Mouse (Mus musculus): ENCODE results near the gene Slc6a20a. TPM values are rescaled to one million over a fixed set of nuclear protein-coding genes. Genes with fewer than 3 reads are reported as not detected.

The Slc6a20a gene
- polyA plus RNA-seq, 1 experiment from 2014 or later: not detected

- Histone ChIP-seq H3K36me3 (ENCODE audit: control insufficient read depth, insufficient read depth, low read length) (no peaks in the 10 kb centered on the region), H3K9ac (ENCODE audit: low read depth, low read length) (no peak overlapping the region), H3K9me3 (replicated peaks; ENCODE audit: control insufficient read depth, low read length) (no peaks in the 10 kb centered on the region), H3K4me2 (no peak overlapping the region), H3K27me3 (ENCODE audit: control insufficient read depth, insufficient read depth, low read length) (no peaks in the 10 kb centered on the region), H3K27ac (ENCODE audit: low read depth, low read length) (no peak overlapping the region), H3K4me1 (ENCODE audit: control insufficient read depth, insufficient read depth, low read length) (no peaks in the 10 kb centered on the region), H3K4me3 (ENCODE audit: low read depth, low read length) (no peak overlapping the region)
- no peak for ATAC-seq (replicated peaks; ENCODE audit: insufficient number of reproducible peaks, low FRiP score, low TSS enrichment)
- WGBS (ENCODE audit: insufficient replicate concordance): 87% methylated on average over 11 of the region's 11 CpGs
Observed at GRCm38 (mm10) chr9:123625821-123626220, 52.9 kb downstream of the Slc6a20a start.

DNA sequence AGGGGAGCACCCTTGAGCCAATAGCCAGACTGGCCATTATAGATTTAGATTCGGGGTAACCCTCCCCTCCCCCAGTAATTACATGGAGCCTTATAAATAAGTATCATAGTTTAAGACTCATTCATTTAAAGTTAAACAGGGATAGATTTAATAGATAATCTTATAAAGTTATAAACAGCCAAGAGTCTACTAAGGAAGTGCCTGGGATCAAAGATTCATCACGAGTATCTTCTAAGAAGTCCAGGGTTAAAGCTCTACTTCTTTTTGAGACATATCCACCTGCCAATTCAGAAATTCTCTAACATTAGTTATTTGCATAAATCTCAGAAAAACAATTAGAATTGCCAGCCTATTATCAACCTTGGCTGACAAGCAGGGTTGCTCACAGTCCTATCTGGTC is 53.9 kb downstream of the Slc6a20a start:
- Histone ChIP-seq H3K27ac (ENCODE audit: low read depth, low read length) (no peak overlapping the region), H3K4me3 (ENCODE audit: low read depth, low read length) (no peak overlapping the region), H3K36me3 (ENCODE audit: control insufficient read depth, insufficient read depth, low read length) (no peaks in the 10 kb centered on the region), H3K4me2 (no peak overlapping the region), H3K9ac (ENCODE audit: low read depth, low read length) (no peak overlapping the region), H3K27me3 (ENCODE audit: control insufficient read depth, insufficient read depth, low read length) (no peaks in the 10 kb centered on the region), H3K9me3 (replicated peaks; ENCODE audit: control insufficient read depth, low read length) (no peaks in the 10 kb centered on the region), H3K4me1 (ENCODE audit: control insufficient read depth, insufficient read depth, low read length) (no peaks in the 10 kb centered on the region)
- 77% methylated on average over 2 of the region's 2 CpGs for whole genome bisulfite sequencing (ENCODE audit: insufficient replicate concordance)
- ATAC-seq (replicated peaks; ENCODE audit: insufficient number of reproducible peaks, low FRiP score, low TSS enrichment): no peak

- WGBS (ENCODE audit: insufficient replicate concordance): 81% methylated on average over 5 of the region's 5 CpGs
Observed at GRCm38 (mm10) chr9:123620311-123621098, 58.2 kb downstream of the Slc6a20a start.

GRCm38 (mm10) chr9:123601529-123601928 is 77.2 kb downstream of the Slc6a20a start:
- Histone ChIP-seq H3K4me3 (ENCODE audit: low read depth, low read length) (no peak overlapping the region), H3K4me1 (ENCODE audit: control insufficient read depth, insufficient read depth, low read length) (no peaks in the 10 kb centered on the region), H3K9me3 (replicated peaks; ENCODE audit: control insufficient read depth, low read length) (no peaks in the 10 kb centered on the region), H3K4me2 (no peak overlapping the region), H3K9ac (ENCODE audit: low read depth, low read length) (no peak overlapping the region), H3K27me3 (ENCODE audit: control insufficient read depth, insufficient read depth, low read length) (no peaks in the 10 kb centered on the region), H3K36me3 (ENCODE audit: control insufficient read depth, insufficient read depth, low read length) (no peaks in the 10 kb centered on the region), H3K27ac (ENCODE audit: low read depth, low read length) (no peak overlapping the region)
- no peak for ATAC-seq (replicated peaks; ENCODE audit: insufficient number of reproducible peaks, low FRiP score, low TSS enrichment)
- WGBS (ENCODE audit: insufficient replicate concordance): 65% methylated on average over 1 of the region's 1 CpGs

More at GRCm38 (mm10) chr9:123620311-123621098, 58.2 kb downstream of the Slc6a20a start:
- H3K4me2 ChIP-seq: no peak overlapping the region
- H3K9me3 ChIP-seq (replicated peaks; ENCODE audit: control insufficient read depth, low read length): no peaks in the 10 kb centered on the region
- no peaks in the 10 kb centered on the region for H3K36me3 ChIP-seq (ENCODE audit: control insufficient read depth, insufficient read depth, low read length)
- H3K9ac ChIP-seq (ENCODE audit: low read depth, low read length): no peak overlapping the region
- no peaks in the 10 kb centered on the region for H3K4me1 ChIP-seq (ENCODE audit: control insufficient read depth, insufficient read depth, low read length)
- no peaks in the 10 kb centered on the region for H3K27me3 ChIP-seq (ENCODE audit: control insufficient read depth, insufficient read depth, low read length)
- no peak overlapping the region for H3K4me3 ChIP-seq (ENCODE audit: low read depth, low read length)
- ATAC-seq (replicated peaks; ENCODE audit: insufficient number of reproducible peaks, low FRiP score, low TSS enrichment): no peak
- no peak overlapping the region for H3K27ac ChIP-seq (ENCODE audit: low read depth, low read length)

DNA sequence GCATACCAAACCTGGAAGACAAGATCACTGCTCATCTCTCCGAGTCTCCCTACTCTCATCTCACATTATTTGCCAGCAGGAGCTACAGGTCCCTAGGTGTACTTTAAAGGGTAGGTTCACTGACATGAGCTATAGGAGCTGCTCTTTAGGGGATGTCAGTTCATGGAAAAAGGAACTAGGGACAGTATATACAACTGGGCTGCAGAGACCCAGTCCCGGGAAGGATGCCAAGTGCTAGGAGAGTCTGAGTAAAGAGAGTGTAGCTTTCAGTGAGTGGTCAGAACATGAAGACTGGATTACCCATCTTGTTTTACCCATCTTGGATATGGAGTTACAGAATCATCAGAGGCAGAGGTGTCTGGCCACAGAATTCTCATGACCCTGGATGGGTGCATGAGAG is 81.3 kb downstream of the Slc6a20a start:
- no peak for ATAC-seq (replicated peaks; ENCODE audit: insufficient number of reproducible peaks, low FRiP score, low TSS enrichment)
- H3K4me1 ChIP-seq (ENCODE audit: control insufficient read depth, insufficient read depth, low read length): no peaks in the 10 kb centered on the region
- no peak overlapping the region for H3K4me3 ChIP-seq (ENCODE audit: low read depth, low read length)
- 85% methylated on average over 2 of the region's 2 CpGs for WGBS (ENCODE audit: insufficient replicate concordance)
- H3K9me3 ChIP-seq (replicated peaks; ENCODE audit: control insufficient read depth, low read length): no peaks in the 10 kb centered on the region
- H3K9ac ChIP-seq (ENCODE audit: low read depth, low read length): no peak overlapping the region
- H3K27me3 ChIP-seq (ENCODE audit: control insufficient read depth, insufficient read depth, low read length): no peaks in the 10 kb centered on the region
- no peak overlapping the region for H3K4me2 ChIP-seq
- H3K27ac ChIP-seq (ENCODE audit: low read depth, low read length): no peak overlapping the region
- H3K36me3 ChIP-seq (ENCODE audit: control insufficient read depth, insufficient read depth, low read length): 0 out of 2 replicates have a peak, but pooled peaks cover 2% of the 10 kb centered on the region

DNA sequence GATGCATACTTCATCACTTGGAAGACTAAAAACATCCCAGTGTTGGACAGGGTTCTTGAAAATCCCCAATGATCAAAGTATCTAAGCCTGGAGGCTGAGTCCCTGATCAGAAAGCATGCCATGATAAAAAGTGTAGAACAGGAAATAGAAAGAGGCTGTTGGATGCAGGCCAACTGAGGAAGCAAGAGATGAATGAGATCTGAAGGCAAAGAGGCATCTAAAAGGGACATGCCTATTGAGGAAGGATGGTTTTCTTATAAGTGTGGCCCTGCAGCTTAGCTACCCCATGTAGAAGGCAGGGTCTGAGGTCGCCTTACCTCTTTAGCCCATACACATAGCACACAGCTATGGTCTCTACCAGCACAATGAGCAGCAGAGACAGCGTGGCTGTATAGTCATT is 81.8 kb downstream of the Slc6a20a start:
- Histone ChIP-seq H3K4me1 (ENCODE audit: control insufficient read depth, insufficient read depth, low read length) (no peaks in the 10 kb centered on the region), H3K4me3 (ENCODE audit: low read depth, low read length) (no peak overlapping the region), H3K9ac (ENCODE audit: low read depth, low read length) (no peak overlapping the region), H3K9me3 (replicated peaks; ENCODE audit: control insufficient read depth, low read length) (no peaks in the 10 kb centered on the region), H3K4me2 (no peak overlapping the region), H3K27me3 (ENCODE audit: control insufficient read depth, insufficient read depth, low read length) (no peaks in the 10 kb centered on the region), H3K27ac (ENCODE audit: low read depth, low read length) (no peak overlapping the region), H3K36me3 (ENCODE audit: control insufficient read depth, insufficient read depth, low read length) (0 out of 2 replicates have a peak, but pooled peaks cover 2% of the 10 kb centered on the region)
- no peak for ATAC-seq (replicated peaks; ENCODE audit: insufficient number of reproducible peaks, low FRiP score, low TSS enrichment)
- 89% methylated on average over 2 of the region's 2 CpGs for WGBS (ENCODE audit: insufficient replicate concordance)

GRCm38 (mm10) chr9:123595194-123595593 is 83.5 kb downstream of the Slc6a20a start:
- ATAC-seq (replicated peaks; ENCODE audit: insufficient number of reproducible peaks, low FRiP score, low TSS enrichment): no peak
- no peak overlapping the region for H3K4me2 ChIP-seq
- no peaks in the 10 kb centered on the region for H3K4me1 ChIP-seq (ENCODE audit: control insufficient read depth, insufficient read depth, low read length)
- H3K27me3 ChIP-seq (ENCODE audit: control insufficient read depth, insufficient read depth, low read length): no peaks in the 10 kb centered on the region
- no peak overlapping the region for H3K27ac ChIP-seq (ENCODE audit: low read depth, low read length)
- H3K4me3 ChIP-seq (ENCODE audit: low read depth, low read length): no peak overlapping the region
- WGBS (ENCODE audit: insufficient replicate concordance): 89% methylated on average over 4 of the region's 4 CpGs
- H3K9ac ChIP-seq (ENCODE audit: low read depth, low read length): no peak overlapping the region
- H3K36me3 ChIP-seq (ENCODE audit: control insufficient read depth, insufficient read depth, low read length): 0 out of 2 replicates have a peak, but pooled peaks cover 2% of the 10 kb centered on the region
- no peaks in the 10 kb centered on the region for H3K9me3 ChIP-seq (replicated peaks; ENCODE audit: control insufficient read depth, low read length)

DNA sequence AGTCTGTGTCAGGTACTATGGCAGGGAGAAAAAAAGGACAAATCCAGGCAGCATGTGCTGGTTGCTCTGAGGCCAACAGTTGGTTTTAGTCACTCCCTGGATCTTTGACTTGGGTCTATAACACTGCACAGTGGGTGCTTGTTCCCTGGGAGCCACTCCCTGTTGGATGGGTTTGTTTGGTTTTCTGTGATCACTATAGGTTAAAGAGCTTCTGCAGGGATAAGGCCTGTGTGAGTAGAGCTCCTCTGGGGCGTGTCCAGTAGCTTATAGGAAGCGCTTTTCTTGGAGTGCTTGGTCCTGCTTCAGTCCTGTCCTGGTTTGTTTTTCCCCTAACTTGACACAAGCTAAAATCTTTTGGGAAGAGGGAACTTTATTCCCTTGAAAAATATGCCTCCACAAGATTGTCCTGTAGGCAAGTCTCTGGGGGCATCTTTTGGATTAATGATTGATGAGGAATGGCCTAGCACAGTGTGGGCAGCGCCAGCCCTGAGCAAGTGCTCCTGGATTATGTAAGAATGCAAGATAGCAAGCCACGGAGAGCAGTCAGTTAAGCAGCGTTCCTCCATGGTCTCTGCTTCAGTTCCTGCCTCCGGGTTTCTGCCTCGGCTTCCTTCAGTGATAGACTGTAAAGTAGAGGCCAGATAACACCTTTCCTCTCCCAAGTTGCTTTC is 89.3 kb downstream of the Slc6a20a start:
- no peak overlapping the region for H3K4me2 ChIP-seq
- 46% methylated on average over 7 of the region's 7 CpGs for WGBS (ENCODE audit: insufficient replicate concordance)
- H3K36me3 ChIP-seq (ENCODE audit: control insufficient read depth, insufficient read depth, low read length): peaks cover 7% of the 10 kb centered on the region
- no peak overlapping the region for H3K9ac ChIP-seq (ENCODE audit: low read depth, low read length)
- H3K4me1 ChIP-seq (ENCODE audit: control insufficient read depth, insufficient read depth, low read length): no peaks in the 10 kb centered on the region
- no peak for ATAC-seq (replicated peaks; ENCODE audit: insufficient number of reproducible peaks, low FRiP score, low TSS enrichment)
- H3K9me3 ChIP-seq (replicated peaks; ENCODE audit: control insufficient read depth, low read length): no peaks in the 10 kb centered on the region
- H3K4me3 ChIP-seq (ENCODE audit: low read depth, low read length): no peak overlapping the region
- no peak overlapping the region for H3K27ac ChIP-seq (ENCODE audit: low read depth, low read length)
- H3K27me3 ChIP-seq (ENCODE audit: control insufficient read depth, insufficient read depth, low read length): no peaks in the 10 kb centered on the region

Measured in heart, embryonic 11.5 days (tissue).